Comparison of ENCODE assay signal across 8 mouse cellular contexts in the genomic region with DNA sequence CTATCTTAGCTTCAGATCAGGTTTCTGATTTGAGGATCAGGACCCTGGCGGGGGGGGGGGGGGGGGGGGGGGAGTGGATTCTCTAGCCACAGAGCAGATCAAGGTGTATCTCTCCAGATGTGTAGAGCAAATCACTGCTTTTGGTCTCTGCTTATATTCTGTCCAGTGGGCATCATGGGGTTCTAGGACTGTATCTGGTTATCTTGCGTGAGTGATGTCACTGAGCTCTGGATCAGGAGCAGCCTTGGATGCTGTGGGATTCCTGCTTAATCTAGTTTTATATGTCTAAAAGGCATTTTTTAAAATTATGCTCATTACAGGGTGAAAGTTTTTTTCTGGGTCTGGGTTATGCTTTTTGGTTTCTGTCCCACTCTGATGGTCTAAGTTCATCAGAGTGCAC. TPM values are rescaled to one million over a fixed set of nuclear protein-coding genes. Genes with fewer than 3 reads are reported as not detected.
DNase-seq lines count a peak whose midpoint lies in the region; ATAC-seq and TF ChIP-seq lines count a peak whose summit lies in the region.

No protein-coding gene starts in this region.

- no peaks in the 10 kb centered on the region for H3K9me3 ChIP-seq in kidney, embryonic 14.5 days (ENCODE audit: control insufficient read depth, low read length)
- no peaks in the 10 kb centered on the region for H3K9me3 ChIP-seq in hindbrain, postnatal 0 days (ENCODE audit: low read length)

- H3K79me2 ChIP-seq in myocyte (ENCODE audit: control insufficient read depth, insufficient read depth): peaks cover 41% of the 10 kb centered on the region

- no peak for TF ChIP-seq POLR2A in cortical plate, adult 2 months (IDR thresholded peaks at IDR 0.05; ENCODE audit: extremely low read depth, insufficient read depth, low read length)
- no peak for TF ChIP-seq POLR2A in myocyte (IDR thresholded peaks at IDR 0.05; ENCODE audit: insufficient read length, low read depth)

- H3K4me2 ChIP-seq in kidney, embryonic 14.5 days (replicated peaks; ENCODE audit: low read depth, low read length): peak overlapping the region; percentile 53
- peak overlapping the region; percentile 66 for H3K4me2 ChIP-seq in hindbrain, postnatal 0 days (ENCODE audit: low read depth, low read length)
- peak overlapping the region; percentile 89 for H3K4me2 ChIP-seq in myocyte (ENCODE audit: low read depth)

- no peak for TF ChIP-seq CTCF in cortical plate, adult 2 months (IDR thresholded peaks at IDR 0.05; ENCODE audit: extremely low read depth, insufficient read depth, low read length)
- TF ChIP-seq CTCF in hindbrain, postnatal 0 days (IDR thresholded peaks at IDR 0.05; ENCODE audit: low read depth): no peak

- peak overlapping the region; percentile 44; the same call in 1 of the 2 replicates for H3K27ac ChIP-seq in kidney, embryonic 14.5 days (ENCODE audit: low read depth, low read length)
- peak overlapping the region; percentile 61 for H3K27ac ChIP-seq in cortical plate, adult 2 months (ENCODE audit: insufficient read depth, low read length)
- H3K27ac ChIP-seq in hindbrain, postnatal 0 days: peak overlapping the region; percentile 98; the same call in 1 of the 2 replicates

- H3K9ac ChIP-seq in kidney, embryonic 14.5 days (ENCODE audit: low read depth, low read length): peak overlapping the region; percentile 53
- H3K9ac ChIP-seq in hindbrain, postnatal 0 days (replicated peaks; ENCODE audit: low read length): peak overlapping the region; percentile 94; the same call in 1 of the 2 replicates

- no peak for DNase-seq in kidney, postnatal 14 days
- no peak for DNase-seq in hindbrain, postnatal 0 days (ENCODE audit: low spot score)
- no peak for DNase-seq in layer of hippocampus, adult 9-11 months
- no peak for DNase-seq in adrenal gland, adult 8-10 months
- no peak for DNase-seq in c-Kit-positive CD71-positive TER-119-positive erythroid progenitor cells, embryonic 14.5 days (ENCODE audit: low spot score)

- H3ac ChIP-seq in myocyte (ENCODE audit: control insufficient read depth, insufficient read length): peak overlapping the region; percentile 68

- H3K4me3 ChIP-seq in kidney, embryonic 14.5 days (ENCODE audit: low read length): peak overlapping the region; percentile 64
- H3K4me3 ChIP-seq in cortical plate, adult 2 months (ENCODE audit: insufficient read depth, low read length): peak overlapping the region; percentile 60
- peak overlapping the region; percentile 99 for H3K4me3 ChIP-seq in hindbrain, postnatal 0 days (ENCODE audit: low read length)
- peak overlapping the region; percentile 88 for H3K4me3 ChIP-seq in myocyte

- H3K4me1 ChIP-seq in kidney, embryonic 14.5 days (ENCODE audit: control insufficient read depth, insufficient read depth, low read length): peaks cover 8% of the 10 kb centered on the region; the same call in 1 of the 2 replicates
- peaks cover 3% of the 10 kb centered on the region; the same call in 1 of the 2 replicates for H3K4me1 ChIP-seq in cortical plate, adult 2 months (ENCODE audit: control insufficient read depth, insufficient read depth, low read length)
- peaks cover 4% of the 10 kb centered on the region; the same call in 1 of the 2 replicates for H3K4me1 ChIP-seq in hindbrain, postnatal 0 days (ENCODE audit: insufficient read depth, low read length)

- peaks cover 4% of the 10 kb centered on the region; the same call in 1 of the 2 replicates for H3K36me3 ChIP-seq in kidney, embryonic 14.5 days (ENCODE audit: control insufficient read depth, insufficient read depth, low read length)
- no peaks in the 10 kb centered on the region for H3K36me3 ChIP-seq in hindbrain, postnatal 0 days (ENCODE audit: insufficient read depth, low read length)
- no peaks in the 10 kb centered on the region for H3K36me3 ChIP-seq in myocyte (ENCODE audit: control insufficient read depth, insufficient read depth)

- 54% methylated on average over 2 of the region's 2 CpGs for WGBS in kidney, embryonic 14.5 days
- whole genome bisulfite sequencing in hindbrain, postnatal 0 days: 37% methylated on average over 2 of the region's 2 CpGs

- peak; percentile 40 for ATAC-seq in kidney, embryonic 14.5 days (ENCODE audit: low FRiP score, low TSS enrichment)
- peak; percentile 57 for ATAC-seq in hindbrain, postnatal 0 days

- H3K27me3 ChIP-seq in kidney, embryonic 14.5 days (ENCODE audit: control insufficient read depth, insufficient read depth, low read length): no peaks in the 10 kb centered on the region
- no peaks in the 10 kb centered on the region for H3K27me3 ChIP-seq in hindbrain, postnatal 0 days (ENCODE audit: insufficient read depth, low read length)
- no peaks in the 10 kb centered on the region for H3K27me3 ChIP-seq in myocyte (ENCODE audit: control insufficient read depth, insufficient read depth, insufficient read length)

TF ChIP-seq in myocyte, 11 proteins besides CTCF, POLR2A, EP300 and RAD21:
- no peak for TF ChIP-seq CEBPB (IDR thresholded peaks at IDR 0.05; ENCODE audit: insufficient read depth, poor library complexity, severe bottlenecking)
- TF ChIP-seq MAX (IDR thresholded peaks at IDR 0.05; ENCODE audit: low read depth): no peak
- TF ChIP-seq POLR2AphosphoS2 (IDR thresholded peaks at IDR 0.05; ENCODE audit: insufficient read length, low read depth): no peak
- TF ChIP-seq MYOG (IDR thresholded peaks at IDR 0.05; ENCODE audit: control insufficient read depth in 1 of 3, insufficient read depth in 1 of 3, insufficient read length in 2 of 3, low read depth in 2 of 3): no peak
- no peak for TF ChIP-seq REST (IDR thresholded peaks at IDR 0.05; ENCODE audit: insufficient read depth, insufficient read length)
- no peak for TF ChIP-seq MYOD1 (IDR thresholded peaks at IDR 0.05; ENCODE audit: control insufficient read depth in 1 of 3, insufficient read length in 2 of 3, low read depth in 2 of 3)
- no peak for TF ChIP-seq TCF3 (IDR thresholded peaks at IDR 0.05; ENCODE audit: insufficient read length, low read depth)
- no peak for TF ChIP-seq TCF12 (IDR thresholded peaks at IDR 0.05; ENCODE audit: insufficient read depth, poor library complexity, severe bottlenecking)
- no peak for TF ChIP-seq USF1 (IDR thresholded peaks at IDR 0.05; ENCODE audit: low read depth)
- TF ChIP-seq E2F4 (IDR thresholded peaks at IDR 0.05; ENCODE audit: insufficient read depth): no peak
- no peak for TF ChIP-seq SRF (IDR thresholded peaks at IDR 0.05; ENCODE audit: control insufficient read depth, insufficient read length, low read depth)

RNA-seq across cellular contexts. Expression of gene Mapk1, which starts 0.5 kb away (rescaled TPM):
- 197 and 210 TPM in 2 replicates for polyA plus RNA-seq in kidney, embryonic 14.5 days (2014; fragmentation: Nextera tagmentation; extraction: Ambion mirVana)
- 291 and 296 TPM in 2 replicates for polyA plus RNA-seq in cortical plate, adult 2 months (2012; rRNA removed)
- 202 and 204 TPM in 2 replicates for total RNA-seq in hindbrain, postnatal 0 days (2014; rRNA removed)
- 156 and 178 TPM in 2 replicates for polyA plus RNA-seq in hindbrain, postnatal 0 days (2015; fragmentation: Nextera tagmentation; extraction: Ambion mirVana)
- polyA plus RNA-seq in myocyte (2012; fragmentation: generic; extraction: Trizol): 66.7 TPM
- 100 to 1,000 TPM; 178 to 210 (median 193) TPM for total RNA-seq in adrenal gland, adult 8-10 months (2022)

Comparison
In these comparisons a context has a peak if more than half of its experiments do, and no peak if none do; other contexts are left out.
1. H3K27ac ChIP-seq: peak in every context shown above with its lines; median percentile 98 in hindbrain, postnatal 0 days; 61 in cortical plate, adult 2 months; 44 in kidney, embryonic 14.5 days.